Mouse (Mus musculus): ENCODE measurements at regions not wholly inside any gene's neighbourhood (a gene's known extent, or its start where the extent isn't known, plus 50 kb on each side); places are given as distances from the start of the nearest gene placed in this dataset.

- peak; percentile 67 for DNase-seq
These were observed 624.9 kb upstream of the Igfbp3 start for GRCm38 (mm10) chr11:7838311-7839237.

GRCm38 (mm10) chr11:7837486-7837885, 623.8 kb upstream of the Igfbp3 start:
- no peak overlapping the region for H3K27ac ChIP-seq (ENCODE audit: low read depth)

More at GRCm38 (mm10) chr11:7838311-7839237, 624.9 kb upstream of the Igfbp3 start:
- Histone ChIP-seq H3K9me3 (ENCODE audit: low read depth, low read length) (no peaks in the 10 kb centered on the region), H3K4me1 (ENCODE audit: insufficient read depth) (no peaks in the 10 kb centered on the region), H3K27ac (ENCODE audit: low read depth) (no peak overlapping the region), H3K27me3 (ENCODE audit: insufficient read depth, low read length) (no peaks in the 10 kb centered on the region), H3K9ac (no peak overlapping the region), H3K36me3 (ENCODE audit: insufficient read depth) (no peaks in the 10 kb centered on the region), H3K4me2 (no peak overlapping the region), H3K4me3 (ENCODE audit: low read depth, low read length) (no peak overlapping the region)
- ATAC-seq (ENCODE audit: insufficient read depth): peak; percentile 41; the same call in 1 of the 2 replicates
- 34% methylated on average over 8 of the region's 8 CpGs for WGBS
- no peak for TF ChIP-seq CTCF (IDR thresholded peaks at IDR 0.05; ENCODE audit: low read depth)

GRCm38 (mm10) chr11:7834151-7834550, 620.4 kb upstream of the Igfbp3 start:
- DNase-seq: peak; percentile 12
- Histone ChIP-seq H3K9me3 (ENCODE audit: low read depth, low read length) (no peaks in the 10 kb centered on the region), H3K9ac (no peak overlapping the region), H3K27me3 (ENCODE audit: insufficient read depth, low read length) (no peaks in the 10 kb centered on the region), H3K36me3 (ENCODE audit: insufficient read depth) (no peaks in the 10 kb centered on the region), H3K4me3 (ENCODE audit: low read depth, low read length) (no peak overlapping the region), H3K27ac (ENCODE audit: low read depth) (no peak overlapping the region), H3K4me2 (no peak overlapping the region), H3K4me1 (ENCODE audit: insufficient read depth) (no peaks in the 10 kb centered on the region)
- 24% methylated on average over 2 of the region's 2 CpGs for WGBS
- ATAC-seq (ENCODE audit: insufficient read depth): no peak
- TF ChIP-seq CTCF (IDR thresholded peaks at IDR 0.05; ENCODE audit: low read depth): no peak

More at GRCm38 (mm10) chr11:7837486-7837885, 623.8 kb upstream of the Igfbp3 start:
- H3K4me3 ChIP-seq (ENCODE audit: low read depth, low read length): no peak overlapping the region
- no peak overlapping the region for H3K9ac ChIP-seq
- H3K4me2 ChIP-seq: no peak overlapping the region
- H3K27me3 ChIP-seq (ENCODE audit: insufficient read depth, low read length): no peaks in the 10 kb centered on the region
- no peaks in the 10 kb centered on the region for H3K36me3 ChIP-seq (ENCODE audit: insufficient read depth)
- 85% methylated on average over 5 of the region's 5 CpGs for WGBS
- H3K9me3 ChIP-seq (ENCODE audit: low read depth, low read length): no peaks in the 10 kb centered on the region
- no peaks in the 10 kb centered on the region for H3K4me1 ChIP-seq (ENCODE audit: insufficient read depth)
- no peak for DNase-seq
- no peak for ATAC-seq (ENCODE audit: insufficient read depth)
- TF ChIP-seq CTCF (IDR thresholded peaks at IDR 0.05; ENCODE audit: low read depth): no peak

- 23% methylated on average over 8 of the region's 8 CpGs for WGBS
- Histone ChIP-seq H3K9ac (no peak overlapping the region), H3K27ac (ENCODE audit: low read depth) (no peak overlapping the region)
These were observed 618.7 kb upstream of the Igfbp3 start for GRCm38 (mm10) chr11:7832376-7832775.

GRCm38 (mm10) chr11:7829770-7830169, 616.0 kb upstream of the Igfbp3 start:
- Histone ChIP-seq H3K4me2 (no peak overlapping the region), H3K9ac (no peak overlapping the region), H3K27ac (ENCODE audit: low read depth) (no peak overlapping the region), H3K27me3 (ENCODE audit: insufficient read depth, low read length) (no peaks in the 10 kb centered on the region), H3K4me3 (ENCODE audit: low read depth, low read length) (no peak overlapping the region), H3K4me1 (ENCODE audit: insufficient read depth) (no peaks in the 10 kb centered on the region), H3K9me3 (ENCODE audit: low read depth, low read length) (no peaks in the 10 kb centered on the region), H3K36me3 (ENCODE audit: insufficient read depth) (no peaks in the 10 kb centered on the region)
- 33% methylated on average over 1 of the region's 1 CpGs for WGBS
- no peak for TF ChIP-seq CTCF (IDR thresholded peaks at IDR 0.05; ENCODE audit: low read depth)
- ATAC-seq (ENCODE audit: insufficient read depth): no peak
- DNase-seq: no peak

More at GRCm38 (mm10) chr11:7832376-7832775, 618.7 kb upstream of the Igfbp3 start:
- DNase-seq (peak; percentile 23), ATAC-seq (ENCODE audit: insufficient read depth) (peak; percentile 49; the same call in 1 of the 2 replicates)
- H3K27me3 ChIP-seq (ENCODE audit: insufficient read depth, low read length): no peaks in the 10 kb centered on the region
- H3K4me3 ChIP-seq (ENCODE audit: low read depth, low read length): no peak overlapping the region
- no peaks in the 10 kb centered on the region for H3K4me1 ChIP-seq (ENCODE audit: insufficient read depth)
- H3K9me3 ChIP-seq (ENCODE audit: low read depth, low read length): no peaks in the 10 kb centered on the region
- H3K4me2 ChIP-seq: no peak overlapping the region
- H3K36me3 ChIP-seq (ENCODE audit: insufficient read depth): no peaks in the 10 kb centered on the region
- TF ChIP-seq CTCF (IDR thresholded peaks at IDR 0.05; ENCODE audit: low read depth): no peak

GRCm38 (mm10) chr11:7828001-7828400, 614.3 kb upstream of the Igfbp3 start:
- H3K9me3 ChIP-seq (ENCODE audit: low read depth, low read length): no peaks in the 10 kb centered on the region
- no peak for TF ChIP-seq CTCF (IDR thresholded peaks at IDR 0.05; ENCODE audit: low read depth)
- no peak overlapping the region for H3K4me2 ChIP-seq
- no peak overlapping the region for H3K27ac ChIP-seq (ENCODE audit: low read depth)
- no peak for ATAC-seq (ENCODE audit: insufficient read depth)
- no peak for DNase-seq
- no peak overlapping the region for H3K9ac ChIP-seq
- no peaks in the 10 kb centered on the region for H3K36me3 ChIP-seq (ENCODE audit: insufficient read depth)
- 73% methylated on average over 4 of the region's 4 CpGs for WGBS
- no peaks in the 10 kb centered on the region for H3K27me3 ChIP-seq (ENCODE audit: insufficient read depth, low read length)
- H3K4me1 ChIP-seq (ENCODE audit: insufficient read depth): no peaks in the 10 kb centered on the region
- H3K4me3 ChIP-seq (ENCODE audit: low read depth, low read length): no peak overlapping the region

GRCm38 (mm10) chr11:7827402-7827801, 613.7 kb upstream of the Igfbp3 start:
- Histone ChIP-seq H3K36me3 (ENCODE audit: insufficient read depth) (no peaks in the 10 kb centered on the region), H3K9ac (no peak overlapping the region), H3K9me3 (ENCODE audit: low read depth, low read length) (no peaks in the 10 kb centered on the region), H3K27me3 (ENCODE audit: insufficient read depth, low read length) (no peaks in the 10 kb centered on the region), H3K27ac (ENCODE audit: low read depth) (no peak overlapping the region), H3K4me3 (ENCODE audit: low read depth, low read length) (no peak overlapping the region), H3K4me2 (no peak overlapping the region), H3K4me1 (ENCODE audit: insufficient read depth) (no peaks in the 10 kb centered on the region)
- 88% methylated on average over 1 of the region's 1 CpGs for WGBS
- ATAC-seq (ENCODE audit: insufficient read depth) (no peak), DNase-seq (no peak)
- TF ChIP-seq CTCF (IDR thresholded peaks at IDR 0.05; ENCODE audit: low read depth): no peak
